Mouse (Mus musculus) cerebellum, postnatal 10 days (tissue): ENCODE data around the gene Serpinb7.

Source experiments
- DNase-seq, 2 experiments: peaks; one replicate each; pipeline ENCODE4 v3.0.0; 2021; ENCODE audit warnings: mixed read lengths in 2 of 2

Gene Serpinb7

GRCm38 (mm10) chr1:107496789-107497188 lies 97.3 kb downstream of the Serpinb7 start:
- DNase-seq, result no peak

DNA sequence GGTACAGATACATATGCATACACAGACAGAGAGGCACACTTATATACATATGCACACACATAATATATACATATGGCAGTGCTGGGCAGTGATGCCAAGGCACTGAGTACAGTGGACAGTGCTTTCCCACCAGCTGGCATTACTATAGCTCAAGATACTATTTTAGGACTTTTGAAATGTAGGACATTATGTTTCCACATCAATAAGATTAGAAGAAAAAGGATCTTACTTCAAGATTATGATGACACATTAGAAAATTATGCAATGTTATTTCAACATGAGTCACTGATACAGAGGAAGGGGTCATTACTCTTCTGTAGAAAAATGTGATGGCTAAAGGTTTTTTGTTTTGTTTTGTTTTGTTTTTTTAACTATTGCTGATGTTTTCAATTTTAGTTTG lies 102.6 kb downstream of the Serpinb7 start:
- no peak for DNase-seq
